Mouse (Mus musculus): Measurements from ENCODE around the gene Lin9.

GRCm38 (mm10) chr1:180623911-180624310, 17.0 kb upstream of the Lin9 start:
- TF ChIP-seq CTCF (IDR thresholded peaks at IDR 0.05; ENCODE audit: extremely low read depth, insufficient read length, insufficient replicate concordance, low read depth, low read length) (peak; percentile 20; the same call in 1 of the 2 replicates), POLR2A (IDR thresholded peaks at IDR 0.05; ENCODE audit: low read depth, low read length) (no peak)

Data from small intestine, adult 2 months (tissue).